Mouse (Mus musculus): ENCODE measurements around the gene Klk5.

Klk5 gene

DNA sequence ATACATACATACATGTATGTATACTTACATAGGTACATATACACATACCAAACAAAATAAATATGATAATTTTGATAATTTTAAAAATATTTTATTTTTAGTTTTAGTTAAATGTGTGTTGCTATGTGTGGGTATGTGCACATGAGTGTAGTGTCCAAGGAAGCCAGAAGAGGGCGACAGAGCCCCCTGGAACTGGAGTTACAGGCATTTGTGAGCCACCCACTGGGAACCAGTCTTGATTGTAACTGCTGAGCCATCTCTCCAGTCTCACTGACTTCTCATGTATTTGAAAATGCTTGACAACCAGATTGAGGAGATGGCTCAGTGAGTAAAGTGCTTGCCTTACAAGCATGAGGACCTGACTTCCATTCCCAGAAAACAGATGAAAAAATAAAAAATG, 36.5 kb downstream of the Klk5 start:
- DNase-seq (ENCODE audit: low spot score) = no peak

DNA sequence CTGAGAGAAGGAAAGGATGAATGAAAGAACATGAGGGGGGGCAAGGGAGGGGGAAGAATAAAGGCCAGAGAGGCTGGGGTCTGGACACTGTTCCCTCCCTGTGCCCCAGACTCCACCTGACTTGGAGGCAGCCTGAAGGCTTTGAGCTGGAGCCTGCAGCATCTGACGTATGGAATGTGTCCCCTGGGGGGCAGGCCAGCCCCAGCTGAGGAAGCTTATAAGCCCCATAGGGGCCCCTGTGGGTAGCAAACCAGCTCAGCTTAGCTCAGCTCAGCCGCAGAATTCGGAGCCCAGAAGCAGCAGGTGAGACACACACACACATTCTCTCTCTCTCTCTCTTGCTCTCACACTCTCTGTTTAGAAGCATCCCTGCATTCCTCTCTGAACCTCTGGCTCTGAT, 39.1 kb downstream of the Klk5 start, which contains the start of gene Klk4:
Gene Klk4 (plus strand): TSS at position 249 of the 400 bp plus-strand sequence.
- DNase-seq (ENCODE audit: low spot score) = no peak

DNA sequence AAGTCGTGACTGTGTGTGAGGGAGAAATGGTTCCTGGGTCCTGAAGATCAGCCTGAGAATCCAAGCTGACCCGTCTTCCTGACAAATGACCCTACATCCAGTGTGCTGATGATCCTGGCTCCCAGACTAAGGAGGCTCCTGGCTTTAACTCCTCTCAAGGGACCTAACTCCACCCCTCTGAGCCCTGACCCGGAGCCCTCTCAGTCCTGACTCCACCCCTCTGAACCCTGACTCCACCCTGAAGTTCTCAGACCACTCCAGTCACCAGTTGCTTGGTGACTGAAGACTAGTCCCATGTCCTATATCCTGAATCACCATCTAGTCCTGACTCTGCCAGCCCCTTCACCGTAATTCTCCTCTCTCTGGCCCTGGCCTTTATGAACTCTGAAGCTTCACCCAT, 40.6 kb downstream of the Klk5 start:
- DNase-seq (ENCODE audit: low spot score) = no peak

DNA sequence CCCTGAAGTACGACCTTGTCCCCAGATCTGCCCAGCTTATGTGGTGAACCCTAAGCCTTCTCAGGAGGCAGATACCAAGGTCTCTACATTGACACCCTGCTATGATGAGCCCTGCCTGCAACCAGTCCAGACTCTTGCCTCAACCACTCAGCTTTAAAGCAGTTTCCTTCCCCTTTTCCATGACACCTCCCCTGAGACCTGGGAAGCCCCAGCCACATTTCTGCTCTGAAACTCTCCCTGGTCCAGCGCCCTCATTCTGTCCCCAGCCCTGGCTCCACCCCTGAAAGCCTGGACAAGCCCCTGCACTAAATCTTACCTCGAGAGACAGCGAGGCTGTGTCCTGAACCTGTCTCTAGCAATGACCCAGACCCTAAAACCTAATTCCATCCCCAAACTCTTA, 41.0 kb downstream of the Klk5 start:
- DNase-seq (ENCODE audit: low spot score) = no peak

DNA sequence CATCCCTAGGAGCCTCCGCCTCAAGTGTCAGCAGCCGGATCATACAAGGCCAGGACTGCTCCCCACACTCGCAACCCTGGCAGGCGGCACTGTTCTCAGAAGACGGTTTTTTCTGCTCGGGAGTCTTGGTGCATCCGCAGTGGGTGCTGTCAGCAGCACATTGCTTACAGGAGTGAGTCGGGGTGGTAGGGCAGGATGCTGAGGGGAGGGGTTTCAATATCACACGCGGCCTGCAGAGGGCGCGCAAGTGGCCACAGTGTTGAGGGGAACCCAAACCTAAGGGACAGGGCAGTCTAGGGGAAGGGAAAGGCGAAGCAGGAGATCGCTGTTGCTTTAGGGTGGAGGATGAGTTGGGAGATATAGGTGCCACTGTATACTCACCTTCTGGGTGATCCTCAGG, 41.8 kb downstream of the Klk5 start:
- DNase-seq (ENCODE audit: low spot score) = peak; percentile 39

DNA sequence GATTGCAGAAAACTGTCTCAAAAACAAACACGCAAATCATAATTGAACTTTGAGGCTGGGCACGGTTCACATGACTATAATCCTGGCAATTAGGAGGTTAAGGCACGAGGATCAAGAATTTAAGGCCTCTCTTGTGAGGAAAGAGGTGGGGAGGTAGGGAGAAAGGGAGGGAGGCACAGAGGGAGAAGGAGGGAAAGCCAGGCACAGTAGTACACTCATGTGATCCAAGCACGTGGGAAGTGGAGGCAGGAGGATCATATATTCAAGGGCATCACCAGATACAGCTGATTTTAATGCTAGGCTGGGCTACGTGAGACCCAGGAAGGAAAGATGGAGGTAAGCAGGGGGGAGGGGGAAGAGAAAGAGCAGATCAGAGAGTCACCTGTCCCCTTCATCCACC, 49.6 kb downstream of the Klk5 start:
- DNase-seq (ENCODE audit: low spot score) = no peak

DNA sequence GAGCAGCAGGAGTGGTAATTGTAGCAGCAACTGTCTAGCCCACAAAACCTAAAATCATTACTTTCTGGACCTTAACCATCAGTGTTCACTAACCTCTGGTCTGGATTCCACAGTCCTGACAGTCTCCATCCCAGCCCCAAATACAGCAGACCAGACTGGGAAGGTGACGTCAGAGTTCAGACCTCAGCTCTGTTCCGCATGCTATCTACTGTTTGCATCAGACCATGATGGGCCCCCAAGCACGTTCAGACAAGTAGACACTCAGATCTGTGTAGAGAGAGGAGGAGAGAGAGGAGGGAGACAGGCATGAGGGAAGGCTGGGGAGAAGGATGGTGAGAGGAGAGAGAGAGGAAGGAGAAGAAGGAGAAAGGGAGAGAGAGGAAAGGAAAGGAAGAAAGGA, 50.0 kb downstream of the Klk5 start:
- DNase-seq (ENCODE audit: low spot score) = no peak

DNA sequence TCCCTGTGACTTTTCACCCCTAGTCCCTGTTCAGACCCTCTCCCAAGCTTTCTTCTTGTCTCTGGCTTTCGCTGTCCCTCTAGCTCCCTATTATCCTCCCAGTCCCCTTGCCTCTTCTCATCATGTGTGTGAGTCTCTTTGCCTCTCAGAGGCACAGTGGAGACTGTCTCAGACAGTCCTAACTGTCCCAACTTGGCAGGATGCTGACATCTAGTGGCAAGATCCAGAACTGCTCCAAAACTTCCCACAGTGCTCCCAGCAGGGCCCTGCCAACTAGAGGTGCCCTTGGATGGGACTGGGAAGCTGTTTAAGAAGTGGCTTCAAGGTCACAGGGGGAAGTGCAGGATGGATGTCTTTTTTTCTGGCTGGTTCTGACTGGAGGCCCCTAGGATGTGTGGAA, 53.1 kb downstream of the Klk5 start:
- DNase-seq (ENCODE audit: low spot score) = peak; percentile 93
